Mouse (Mus musculus): ENCODE results near the gene Lpar3.

Gene Lpar3

DNA sequence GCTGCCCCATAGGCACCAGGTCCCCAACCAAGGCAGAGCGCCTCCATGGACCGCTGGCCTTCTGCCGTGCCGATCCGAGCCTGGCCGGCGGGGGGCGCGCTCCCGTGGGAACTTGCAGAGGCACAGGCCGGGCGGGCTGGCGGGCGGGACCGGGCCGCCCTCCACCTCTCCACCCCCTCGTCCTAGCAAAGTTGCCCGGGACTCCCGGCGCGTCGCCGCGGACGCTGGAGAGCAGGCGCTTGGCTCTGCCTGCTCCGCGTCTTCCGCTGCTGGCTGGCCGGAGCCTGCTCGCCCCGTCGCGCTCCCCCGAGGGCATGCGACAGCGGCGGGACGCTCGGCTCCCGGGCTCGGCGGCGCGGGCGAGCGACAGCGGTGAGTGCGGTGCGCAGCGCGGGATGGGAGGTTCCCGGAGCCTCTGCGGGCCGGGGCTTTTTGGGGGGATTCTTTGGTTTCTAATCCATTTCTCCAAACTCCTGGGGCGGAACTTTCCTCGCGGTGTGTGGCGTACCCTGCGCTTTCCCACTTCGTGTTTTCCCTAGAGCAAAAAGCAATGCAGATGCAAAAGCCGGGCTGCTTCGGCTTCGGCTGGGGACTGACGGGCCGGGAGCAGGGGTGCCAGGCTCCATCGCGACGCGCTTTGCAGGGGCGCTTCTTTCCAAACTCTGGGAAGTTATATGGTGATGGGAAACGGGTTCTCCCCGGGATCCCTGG is at the start of gene Lpar3:
Gene Lpar3 (plus strand): TSS at position 188 of the 711 bp plus-strand sequence.
- DNase-seq (ENCODE audit: low spot score), result peak; percentile 39

DNA sequence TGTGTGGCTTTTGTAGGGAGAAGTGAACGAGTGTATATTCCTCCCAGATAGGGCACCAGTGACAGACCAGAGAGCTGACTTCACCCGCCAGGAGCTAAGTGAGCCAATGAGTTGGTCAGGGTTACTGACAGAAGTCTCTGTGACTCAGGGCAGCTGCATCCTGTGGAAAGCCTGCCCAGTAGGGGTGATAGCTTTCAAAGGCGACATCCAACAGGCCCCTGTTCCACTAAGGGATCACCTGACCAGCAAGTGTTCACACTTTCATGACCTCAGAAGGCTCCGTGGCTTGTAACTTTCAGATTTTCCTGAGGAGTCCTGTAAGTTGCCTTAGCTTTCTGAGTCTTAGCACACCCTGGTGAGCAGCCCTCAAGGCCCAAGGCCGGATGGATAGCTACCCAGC is 47.7 kb upstream of the Lpar3 start:
- no peak for DNase-seq (ENCODE audit: low spot score)

DNA sequence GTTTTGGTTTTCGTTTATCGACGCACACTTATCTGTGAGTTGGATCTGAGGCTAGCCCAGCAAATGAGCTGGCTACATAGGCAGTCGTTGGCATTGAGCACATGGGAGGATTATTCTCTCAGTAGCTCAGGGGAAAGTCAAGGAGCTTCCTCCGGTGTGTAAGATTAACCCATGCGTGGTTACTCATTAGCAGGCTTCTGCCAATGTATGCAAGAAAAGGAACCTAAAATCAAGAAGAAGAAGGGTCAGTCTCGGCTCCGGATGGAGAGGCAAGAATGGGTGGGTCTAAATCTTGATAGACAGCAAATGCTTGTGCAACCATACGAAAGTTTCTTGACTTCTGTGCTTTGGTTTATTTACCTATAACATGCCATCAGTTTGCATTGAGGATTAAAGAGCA is 46.5 kb upstream of the Lpar3 start:
- no peak for DNase-seq (ENCODE audit: low spot score)

DNA sequence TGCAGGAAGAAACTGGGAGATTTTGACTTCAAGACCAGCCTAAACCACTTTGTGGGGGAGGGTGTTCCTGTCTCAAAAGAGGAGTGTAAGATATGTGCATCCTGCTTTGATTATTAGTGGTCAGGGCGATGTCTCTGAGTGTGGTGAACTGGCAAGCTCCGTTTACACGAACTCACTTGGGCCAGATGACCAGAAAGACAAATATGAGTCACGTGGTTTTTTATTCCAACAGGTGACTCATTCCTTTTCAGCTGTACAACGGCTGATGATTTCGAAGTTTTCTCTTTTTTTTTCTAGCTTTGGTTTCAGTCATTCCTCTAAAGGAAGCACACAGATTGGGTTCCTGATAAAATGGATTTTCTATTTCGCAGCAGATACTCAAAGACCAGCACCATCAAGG is 43.5 kb upstream of the Lpar3 start:
- no peak for DNase-seq (ENCODE audit: low spot score)

DNA sequence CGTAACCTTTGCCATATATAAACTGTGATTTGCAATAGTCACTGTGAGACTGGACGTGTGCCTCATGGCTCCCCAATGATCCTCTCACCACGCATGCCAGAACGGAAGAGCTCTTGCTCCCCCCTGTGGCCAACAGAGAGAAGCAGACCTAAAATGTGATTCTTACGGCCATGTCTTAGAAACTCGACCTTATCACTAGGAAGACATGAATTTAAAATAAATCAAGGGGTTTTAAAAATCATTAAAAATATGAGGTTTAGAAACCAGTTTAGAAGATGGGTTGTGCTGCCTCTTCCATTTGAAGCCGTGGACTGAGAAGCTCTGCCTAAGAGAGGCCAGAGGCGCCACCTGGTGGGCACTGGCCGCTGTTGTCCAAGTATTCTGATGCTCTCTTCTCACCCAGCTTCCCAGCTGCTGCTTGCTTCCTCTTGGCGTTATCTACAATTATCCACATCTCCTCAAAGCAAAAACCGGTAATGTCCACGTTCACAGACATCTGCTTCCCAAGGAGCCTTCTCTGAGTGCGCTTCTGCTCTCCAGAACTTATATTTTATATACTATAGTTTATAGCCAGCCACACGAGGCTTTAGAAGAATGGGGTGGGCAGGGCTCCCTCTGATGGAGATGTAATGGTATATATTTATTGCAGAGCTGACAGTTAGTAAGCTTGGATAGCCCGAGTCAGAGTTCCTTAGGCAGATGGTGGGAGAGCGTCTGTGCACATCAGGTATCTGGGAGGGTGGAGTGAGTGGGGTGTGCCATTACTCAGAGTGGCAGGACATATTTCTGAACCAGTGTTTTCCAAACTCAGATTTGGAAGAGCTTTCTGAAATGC is 42.8 kb upstream of the Lpar3 start:
- DNase-seq (ENCODE audit: low spot score), result peak; percentile 41

DNA sequence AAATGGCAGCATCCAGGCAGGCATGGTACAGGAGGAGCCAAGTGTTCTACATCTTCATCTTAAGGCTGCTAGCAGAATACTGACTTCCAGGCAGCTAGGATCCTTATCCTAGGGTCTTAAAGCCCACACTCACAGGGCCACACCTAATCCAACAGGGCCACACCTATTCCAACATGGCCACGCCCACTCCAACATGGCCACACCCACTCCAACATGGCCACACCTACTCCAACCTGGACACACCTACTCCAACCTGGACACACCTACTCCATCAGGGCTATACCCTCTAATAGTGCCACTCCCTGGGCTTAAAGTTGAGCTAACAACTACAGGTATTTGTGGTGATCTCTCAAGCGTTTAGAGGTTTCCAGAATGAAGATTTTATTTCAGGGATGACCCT is 40.4 kb upstream of the Lpar3 start:
- no peak for DNase-seq (ENCODE audit: low spot score)

DNA sequence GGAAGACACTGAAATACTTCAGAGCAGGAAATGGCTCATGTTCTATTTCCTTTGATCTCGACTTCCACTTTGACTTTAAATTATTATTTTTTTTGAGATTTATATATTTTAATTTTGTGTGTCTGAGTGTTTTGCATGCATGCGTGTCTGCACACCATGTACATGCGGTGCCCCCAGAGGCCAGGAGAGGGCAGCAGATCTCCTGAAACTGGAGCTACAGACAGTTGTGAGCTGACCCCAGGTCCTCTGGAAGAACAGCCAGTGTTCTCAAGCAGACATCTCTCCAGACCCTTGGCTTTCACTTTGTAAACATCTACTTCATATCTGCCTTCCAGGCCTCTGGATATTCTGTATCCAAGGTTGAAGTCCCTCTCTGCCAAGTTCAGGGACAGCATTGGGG is 39.8 kb upstream of the Lpar3 start:
- no peak for DNase-seq (ENCODE audit: low spot score)

DNA sequence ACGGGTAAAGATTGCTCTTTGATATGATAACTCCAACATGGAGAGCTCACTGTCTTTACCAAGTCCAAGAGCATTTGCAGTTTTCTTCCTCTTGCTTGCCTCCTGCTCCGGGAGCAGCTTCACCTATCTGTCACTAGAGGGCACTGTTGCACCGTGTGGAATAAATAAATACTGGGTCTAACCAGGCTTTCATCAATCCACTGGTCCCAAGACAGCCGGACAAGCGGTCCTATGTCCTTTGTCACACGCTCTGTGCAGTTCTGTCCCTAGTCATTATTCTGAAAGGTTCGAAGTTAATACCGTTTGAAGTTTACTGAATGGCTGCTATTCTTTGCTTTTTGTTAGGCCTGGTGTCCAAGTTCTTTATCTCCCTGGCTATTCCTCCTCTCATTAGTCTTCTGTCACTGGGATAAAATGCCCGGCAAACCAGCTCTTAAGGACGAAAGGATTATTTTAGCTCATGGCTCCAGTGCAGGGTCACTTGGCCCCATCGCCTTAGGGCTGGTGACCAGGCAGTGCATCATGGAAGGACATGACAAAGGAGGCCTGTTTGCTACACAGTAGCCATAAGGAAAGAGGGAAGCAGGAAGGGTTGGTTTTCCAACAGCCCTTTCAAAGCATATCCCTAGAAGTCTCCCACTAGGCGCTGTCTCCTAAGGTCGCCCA is 35.6 kb upstream of the Lpar3 start:
- DNase-seq (ENCODE audit: low spot score), result no peak

DNA sequence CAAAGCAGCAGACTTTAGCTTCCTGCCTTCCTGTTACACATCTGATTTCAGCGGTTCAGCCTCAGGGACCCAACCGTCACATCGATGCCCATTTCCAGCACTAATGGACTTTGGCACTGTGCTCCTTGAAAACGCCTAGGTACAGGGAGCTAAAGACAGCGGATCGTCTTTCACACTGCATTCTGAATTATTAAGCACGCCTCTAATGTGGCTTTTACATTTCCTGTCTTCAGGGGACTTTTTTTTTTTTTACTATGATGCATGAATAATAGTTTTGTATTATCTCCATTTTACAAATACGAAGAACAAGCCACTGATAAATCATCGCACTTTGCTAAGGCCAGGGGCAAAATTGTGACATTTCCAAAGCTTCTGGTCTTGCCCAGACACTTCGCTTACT is 34.7 kb upstream of the Lpar3 start:
- no peak for DNase-seq (ENCODE audit: low spot score)

DNA sequence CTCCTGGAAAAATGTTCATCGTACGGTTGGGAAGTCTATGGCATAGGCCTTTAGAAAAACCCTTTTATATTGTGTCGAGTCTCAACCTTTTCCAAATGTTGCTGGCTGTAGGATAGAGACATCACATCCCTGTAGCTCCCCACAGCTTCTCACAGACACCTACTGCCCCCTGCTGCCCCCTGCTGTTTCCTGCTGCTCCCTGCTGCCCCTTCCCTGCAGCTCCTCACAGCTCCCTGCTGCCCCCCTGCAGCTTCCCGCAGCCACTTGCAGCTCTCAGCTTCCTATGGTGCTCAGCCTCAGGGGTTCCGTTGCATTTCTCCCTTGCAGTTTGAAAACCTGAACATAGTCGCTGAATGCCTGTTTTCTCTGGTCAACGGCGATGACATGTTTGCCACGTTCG is 30.8 kb upstream of the Lpar3 start:
- DNase-seq (ENCODE audit: low spot score), result no peak

DNA sequence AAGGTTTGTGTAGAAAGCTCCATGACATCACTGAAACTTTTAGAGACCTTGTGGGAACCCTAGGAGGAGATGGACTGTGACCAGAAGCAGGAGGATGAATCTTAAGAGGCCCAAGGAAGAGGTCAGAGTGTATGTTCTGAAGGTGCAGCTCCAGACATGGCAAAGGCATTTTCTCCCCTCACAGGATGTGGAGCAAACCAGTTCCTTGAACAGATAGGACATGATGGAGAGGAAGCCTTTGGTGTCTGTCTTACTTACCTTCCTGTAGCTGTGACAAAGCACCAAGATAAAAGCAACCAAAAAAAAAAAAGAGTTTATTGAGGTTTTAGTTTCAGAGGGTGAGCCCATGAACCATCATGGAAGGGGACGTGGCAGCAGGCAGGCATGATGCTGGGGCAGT is 28.3 kb upstream of the Lpar3 start:
- DNase-seq (ENCODE audit: low spot score), result no peak

DNA sequence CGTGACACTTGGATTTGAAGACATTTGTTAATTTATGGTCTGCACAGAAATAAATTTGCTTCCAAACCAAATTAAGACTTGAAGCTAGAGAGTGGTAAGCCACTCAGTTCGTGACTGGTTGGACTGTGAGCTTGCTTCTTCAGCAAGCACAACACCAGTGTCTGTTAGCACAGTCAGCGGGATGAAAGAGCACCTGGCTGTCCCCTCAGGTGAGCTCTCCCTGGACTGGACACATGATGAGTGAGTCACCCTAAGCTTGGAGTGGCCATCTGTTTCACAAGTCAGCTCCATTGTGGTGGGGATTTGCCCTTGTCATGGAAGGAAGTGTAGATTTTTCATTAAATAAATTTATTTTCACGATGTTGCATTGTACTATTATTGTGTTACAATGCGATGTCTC is 25.6 kb upstream of the Lpar3 start:
- no peak for DNase-seq (ENCODE audit: low spot score)

DNA sequence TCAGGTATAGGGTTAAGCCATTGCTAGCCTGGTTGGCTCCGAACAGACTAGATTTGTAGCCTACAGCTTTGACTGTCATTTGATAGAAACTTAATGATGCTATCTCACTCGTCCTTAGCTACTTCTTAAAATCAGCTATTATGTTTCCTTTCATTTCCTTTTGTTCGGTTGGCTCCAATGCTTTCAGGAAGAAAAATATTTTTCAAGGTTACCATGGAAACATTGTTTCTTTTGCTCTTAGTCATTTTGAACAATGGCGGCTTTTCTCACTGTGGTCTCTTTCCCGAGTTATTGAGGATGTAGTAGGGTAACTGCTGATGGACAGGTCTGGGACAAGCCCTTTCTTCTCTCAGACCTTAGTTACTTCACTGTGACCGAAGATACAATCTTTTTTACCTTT is 24.5 kb upstream of the Lpar3 start:
- DNase-seq (ENCODE audit: low spot score), result no peak

DNA sequence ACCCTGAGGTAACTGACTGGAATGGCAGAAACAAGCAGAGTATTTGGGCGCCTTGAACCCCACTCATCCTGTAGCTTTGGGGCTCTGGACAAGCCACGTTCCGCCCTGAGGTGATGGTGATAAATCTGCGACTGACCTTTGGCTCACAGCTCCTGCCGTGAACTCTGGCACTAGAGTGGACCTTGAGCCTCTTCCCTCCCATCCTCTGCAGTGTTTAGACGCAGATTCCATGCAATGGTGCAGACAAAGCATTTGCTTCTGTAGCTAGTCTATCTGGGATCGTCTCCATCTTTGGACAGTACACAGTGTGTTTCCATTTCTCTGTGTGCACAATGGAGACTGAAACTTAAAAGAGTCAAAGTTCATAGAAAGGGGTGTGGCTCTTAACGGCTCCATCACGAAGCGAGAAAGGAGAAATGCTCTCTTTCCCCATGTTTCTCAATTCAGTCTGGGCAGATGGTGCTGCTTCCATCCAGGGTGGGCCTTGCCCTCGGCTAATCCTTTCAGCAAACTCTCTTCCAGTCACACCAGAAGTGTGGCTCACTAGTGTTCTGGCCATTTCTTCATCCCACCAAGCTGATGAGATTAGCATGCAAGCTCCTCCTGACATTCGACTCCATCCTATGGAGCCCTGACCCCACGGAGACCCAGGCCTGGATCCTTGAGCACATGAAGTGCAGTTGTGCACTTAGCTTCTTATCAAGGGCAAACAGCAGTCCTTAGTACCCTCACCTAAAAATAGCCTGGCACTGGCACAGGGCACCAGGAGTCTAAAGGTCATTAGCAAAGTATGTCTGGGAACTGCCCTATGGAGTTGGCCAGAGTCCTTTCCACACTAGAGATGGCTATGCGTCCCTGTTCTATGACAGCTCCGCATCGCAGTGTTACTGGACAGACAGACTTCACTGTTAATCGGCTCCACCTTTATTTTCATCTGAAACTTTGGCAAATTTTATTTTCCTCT is 23.7 kb upstream of the Lpar3 start:
- no peak for DNase-seq (ENCODE audit: low spot score)

DNA sequence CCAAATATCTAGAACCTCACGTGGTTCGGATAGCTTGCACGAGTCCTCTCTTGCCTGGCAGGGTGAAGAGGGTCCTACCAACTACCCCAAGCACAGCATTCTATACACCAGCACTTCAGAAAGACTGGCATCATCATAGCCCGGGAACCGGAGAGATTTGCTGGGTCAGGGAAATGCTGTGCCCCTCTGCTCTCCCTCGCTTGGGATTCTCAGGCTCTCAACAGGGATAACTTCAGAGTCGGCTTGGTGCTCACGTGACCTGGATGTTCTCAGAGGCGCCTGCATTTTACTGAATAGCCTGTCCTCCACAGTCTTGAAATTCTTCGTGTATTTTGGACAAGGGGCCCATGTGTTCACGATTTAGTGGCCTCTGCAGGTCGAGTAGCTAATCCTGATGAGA is 23.0 kb upstream of the Lpar3 start:
- DNase-seq (ENCODE audit: low spot score), result no peak

DNA sequence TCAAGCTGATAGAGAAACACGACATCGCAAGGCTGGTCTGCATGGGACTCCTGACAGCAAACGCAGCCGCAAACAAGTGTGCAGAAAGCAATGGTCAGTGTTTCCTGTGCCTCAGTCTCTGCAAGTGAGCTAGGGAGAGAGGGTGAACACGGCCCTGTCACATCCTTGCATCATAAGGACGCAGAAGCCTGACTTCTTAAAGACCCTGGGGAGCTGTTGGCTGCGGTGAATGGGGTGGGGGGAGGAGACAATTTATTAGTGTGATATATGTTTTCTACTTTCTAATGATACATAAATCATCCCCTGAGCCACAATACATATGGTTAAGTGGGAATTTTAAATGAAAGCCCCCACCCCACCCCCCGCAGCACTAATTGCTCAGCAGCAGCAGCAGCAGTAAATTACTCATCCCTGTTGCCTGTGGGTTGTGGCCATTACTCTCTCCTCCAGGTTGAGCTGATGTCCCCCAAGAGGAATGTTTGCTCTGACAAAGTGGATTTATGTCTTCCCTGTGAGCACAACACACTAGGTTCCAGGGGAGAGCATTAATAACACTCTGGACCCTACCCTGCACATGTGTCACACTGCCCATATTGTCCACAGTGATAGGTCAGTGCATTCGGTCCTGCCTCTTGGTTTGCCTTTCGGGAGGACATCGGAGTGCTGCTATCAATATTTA is 21.8 kb upstream of the Lpar3 start:
- DNase-seq (ENCODE audit: low spot score), result no peak

DNA sequence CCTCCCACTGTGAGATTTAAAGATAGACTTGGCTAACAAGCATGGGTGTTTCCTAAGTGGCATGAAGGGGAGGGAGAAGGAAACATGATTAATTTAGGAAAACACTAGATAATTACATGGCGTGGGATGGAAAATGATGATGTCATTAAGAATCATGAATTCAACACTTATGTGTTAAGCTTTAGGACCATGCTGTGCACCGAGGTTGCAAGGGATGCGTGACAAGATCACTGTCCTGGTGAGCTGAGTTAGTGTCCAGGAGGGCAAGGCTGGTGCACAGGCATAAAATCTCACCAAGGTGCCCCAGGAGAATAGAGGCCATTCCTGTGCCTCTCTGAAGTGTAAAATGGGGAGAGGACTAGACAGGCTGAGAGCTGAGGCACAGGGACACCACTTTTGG is 21.3 kb upstream of the Lpar3 start:
- DNase-seq (ENCODE audit: low spot score), result no peak

DNA sequence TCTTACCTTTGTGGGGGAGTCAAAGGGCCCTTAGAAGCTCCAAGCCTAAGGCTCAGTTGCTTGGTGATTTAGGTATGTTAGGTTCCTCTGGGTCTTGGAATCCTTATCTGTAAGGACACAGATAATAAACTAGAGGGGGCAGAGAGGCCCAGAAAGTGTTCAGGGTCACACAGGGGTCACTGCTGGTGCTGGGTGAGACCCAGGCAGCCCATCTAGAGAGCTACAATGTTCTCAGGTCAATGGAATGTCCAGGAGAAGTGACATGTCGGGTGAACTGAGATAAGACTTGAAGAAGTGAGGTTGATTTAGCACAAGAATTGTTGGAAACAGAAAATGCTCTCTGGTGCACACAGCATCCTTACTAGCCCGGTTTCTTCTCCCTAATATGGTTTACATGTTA is 16.4 kb upstream of the Lpar3 start:
- DNase-seq (ENCODE audit: low spot score), result no peak

DNA sequence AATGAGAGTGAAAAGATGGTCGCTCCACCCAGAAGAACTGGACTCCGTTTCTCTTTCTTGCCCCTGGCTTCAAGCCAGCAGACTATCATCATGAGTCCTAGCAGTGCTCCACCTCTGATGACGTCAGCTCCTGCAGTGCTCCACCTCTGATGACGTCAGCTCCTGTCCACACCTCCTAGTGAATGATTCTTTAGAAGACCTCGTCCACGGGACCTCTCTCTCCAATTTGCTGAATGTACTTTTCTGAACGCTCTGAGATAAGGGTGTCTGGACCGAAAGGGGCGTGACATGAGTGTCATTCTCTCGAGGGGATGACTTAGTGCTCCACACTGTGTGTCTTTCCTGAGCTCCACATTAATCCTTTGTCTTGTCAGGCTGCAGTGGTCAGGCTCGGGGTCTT is 15.5 kb upstream of the Lpar3 start:
- no peak for DNase-seq (ENCODE audit: low spot score)

DNA sequence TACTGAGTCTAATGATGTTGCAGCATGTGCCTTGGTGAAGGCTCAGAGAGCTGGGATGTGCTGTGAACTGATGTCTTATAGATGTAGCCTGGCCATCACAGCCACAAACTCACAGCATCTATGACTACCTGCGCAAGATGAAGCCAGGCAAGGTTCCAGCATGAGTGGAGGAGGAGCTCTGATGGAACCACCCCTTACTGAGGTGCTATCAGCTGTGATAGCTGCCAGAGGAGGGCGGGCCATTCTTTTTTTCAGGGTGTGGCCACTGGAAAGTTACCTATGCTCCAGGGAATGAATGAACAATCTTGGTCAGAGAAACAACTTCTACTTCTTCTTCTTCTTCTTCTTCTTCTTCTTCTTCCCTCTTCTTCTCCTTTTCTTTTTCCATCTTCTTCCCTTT is 14.1 kb upstream of the Lpar3 start:
- no peak for DNase-seq (ENCODE audit: low spot score)

DNA sequence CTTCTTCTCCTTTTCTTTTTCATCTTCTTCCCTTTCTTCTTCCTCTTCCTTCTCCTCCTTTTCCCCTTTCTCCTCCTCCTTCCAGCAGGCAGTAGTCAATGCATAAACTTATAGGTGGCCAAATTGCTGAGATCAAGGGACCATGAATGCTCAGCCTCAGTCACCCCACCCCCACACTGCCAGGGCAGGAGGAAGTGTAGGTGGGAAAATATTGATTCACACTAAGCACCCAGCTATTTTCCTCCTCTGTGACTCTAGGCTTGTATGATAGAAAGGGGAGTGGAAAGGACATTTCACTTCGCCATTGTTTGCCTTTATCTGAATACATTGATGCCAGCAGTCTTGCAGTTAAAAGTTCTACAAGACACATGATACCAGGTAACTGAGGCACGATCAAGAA is 13.3 kb upstream of the Lpar3 start:
- no peak for DNase-seq (ENCODE audit: low spot score)

Measured in ovary, postnatal 10 days (tissue).